Mouse (Mus musculus): ENCODE measurements around the gene Sel1l3. TPM values are rescaled to one million over a fixed set of nuclear protein-coding genes. Genes with fewer than 3 reads are reported as not detected.

Gene Sel1l3
- polyA plus RNA-seq, 1 experiment from 2014 or later: 2.0 TPM

DNA sequence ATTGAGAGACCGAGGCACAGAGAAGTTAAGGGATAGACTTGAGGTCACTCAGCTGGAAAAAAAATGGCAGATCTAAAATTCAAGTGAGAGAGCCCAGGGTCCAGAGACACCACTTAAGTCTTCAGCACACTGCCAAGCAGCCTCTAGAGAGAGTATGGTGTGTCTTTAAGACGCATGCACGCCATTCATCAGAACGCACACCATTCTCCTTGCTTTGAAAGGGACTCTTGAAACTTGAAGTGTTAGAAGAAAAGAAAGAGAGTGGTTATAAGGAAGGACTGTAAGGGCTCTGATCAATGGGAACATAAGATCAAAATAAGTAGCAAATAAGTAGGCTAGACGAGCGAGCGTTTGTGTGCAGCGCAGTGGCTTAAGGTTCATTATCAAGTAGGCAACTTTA lies 95.5 kb downstream of the Sel1l3 start:
- Histone ChIP-seq H3K4me3 (ENCODE audit: low read depth, low read length) (no peak overlapping the region), H3K27me3 (replicated peaks; ENCODE audit: insufficient read depth, low read length) (no peaks in the 10 kb centered on the region), H3K36me3 (ENCODE audit: insufficient read depth, low read length) (no peaks in the 10 kb centered on the region), H3K9me3 (ENCODE audit: low read length) (no peaks in the 10 kb centered on the region), H3K9ac (replicated peaks; ENCODE audit: low read depth) (no peak overlapping the region), H3K4me1 (ENCODE audit: insufficient read depth, low read depth, low read length) (no peaks in the 10 kb centered on the region), H3K27ac (ENCODE audit: low read length) (no peak overlapping the region), H3K4me2 (replicated peaks; ENCODE audit: low read depth, low read length) (no peak overlapping the region)
- ATAC-seq (no peak), DNase-seq (ENCODE audit: low spot score) (no peak)
- whole genome bisulfite sequencing: 71% methylated on average over 8 of the region's 8 CpGs
- TF ChIP-seq EP300 (IDR thresholded peaks at IDR 0.05): no peak
- TF ChIP-seq CTCF (IDR thresholded peaks at IDR 0.05): no peak

DNA sequence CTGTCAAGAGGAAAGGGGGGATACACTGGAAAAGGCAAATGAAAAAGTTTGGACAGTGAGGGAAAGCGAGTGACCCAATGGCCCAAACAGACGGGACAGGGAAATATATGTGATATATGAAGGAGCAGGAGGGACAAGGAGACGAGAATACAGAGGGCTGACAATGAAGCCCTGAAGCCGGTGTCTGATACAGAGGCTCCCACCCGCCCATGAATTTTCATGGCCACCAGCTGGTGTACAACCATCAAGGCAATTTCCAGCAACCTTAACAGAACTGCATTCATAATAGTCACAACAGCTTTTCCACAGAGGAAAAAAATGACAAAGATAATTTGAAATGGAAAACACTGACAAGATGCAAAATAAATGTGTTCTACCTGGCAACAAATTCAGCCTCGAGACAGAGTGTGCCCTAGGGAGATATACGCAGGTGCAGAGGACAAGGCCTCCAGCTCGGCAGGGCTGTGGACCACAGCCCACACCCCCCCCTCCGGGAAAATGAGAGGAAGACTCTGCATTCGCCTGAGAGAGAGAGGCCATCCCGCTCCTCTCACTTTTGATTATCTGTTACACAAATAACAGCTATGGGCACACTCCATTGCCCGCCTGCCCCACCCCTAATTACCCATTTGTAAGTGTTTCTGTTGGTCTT lies 99.0 kb downstream of the Sel1l3 start:
- no peak for DNase-seq (ENCODE audit: low spot score)
- ATAC-seq: no peak
- H3K4me3 ChIP-seq (ENCODE audit: low read depth, low read length): no peak overlapping the region
- no peak for TF ChIP-seq CTCF (IDR thresholded peaks at IDR 0.05)
- no peak for TF ChIP-seq EP300 (IDR thresholded peaks at IDR 0.05)
- no peaks in the 10 kb centered on the region for H3K9me3 ChIP-seq (ENCODE audit: low read length)
- H3K4me2 ChIP-seq (replicated peaks; ENCODE audit: low read depth, low read length): no peak overlapping the region
- 72% methylated on average over 12 of the region's 12 CpGs for WGBS
- H3K36me3 ChIP-seq (ENCODE audit: insufficient read depth, low read length): no peaks in the 10 kb centered on the region
- H3K4me1 ChIP-seq (ENCODE audit: insufficient read depth, low read depth, low read length): no peaks in the 10 kb centered on the region
- H3K9ac ChIP-seq (replicated peaks; ENCODE audit: low read depth): no peak overlapping the region
- no peaks in the 10 kb centered on the region for H3K27me3 ChIP-seq (replicated peaks; ENCODE audit: insufficient read depth, low read length)
- H3K27ac ChIP-seq (ENCODE audit: low read length): no peak overlapping the region

DNA sequence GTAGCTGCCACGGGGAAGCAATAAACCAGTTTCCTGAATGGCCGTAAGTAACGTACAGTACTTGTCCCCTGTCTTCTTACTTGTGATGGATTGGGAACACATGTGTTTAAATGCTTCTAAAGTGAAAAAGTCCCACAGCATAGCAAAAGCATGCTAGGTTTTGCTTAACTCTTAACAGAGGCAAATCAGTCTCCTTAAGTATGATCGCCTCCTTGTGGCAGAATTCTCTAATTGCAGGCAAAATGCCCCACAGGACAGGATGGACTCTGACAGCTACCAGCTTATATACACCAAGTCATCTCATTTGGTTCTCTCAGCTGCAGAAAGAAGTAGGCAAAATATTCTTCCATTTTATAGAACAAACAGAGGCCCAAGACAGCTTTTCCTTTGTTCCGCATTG lies 100.8 kb downstream of the Sel1l3 start:
- no peak overlapping the region for H3K9ac ChIP-seq (replicated peaks; ENCODE audit: low read depth)
- WGBS: 87% methylated on average over 5 of the region's 5 CpGs
- no peak overlapping the region for H3K4me2 ChIP-seq (replicated peaks; ENCODE audit: low read depth, low read length)
- ATAC-seq: no peak
- H3K4me3 ChIP-seq (ENCODE audit: low read depth, low read length): no peak overlapping the region
- no peaks in the 10 kb centered on the region for H3K36me3 ChIP-seq (ENCODE audit: insufficient read depth, low read length)
- no peaks in the 10 kb centered on the region for H3K4me1 ChIP-seq (ENCODE audit: insufficient read depth, low read depth, low read length)
- DNase-seq (ENCODE audit: low spot score): no peak
- no peak overlapping the region for H3K27ac ChIP-seq (ENCODE audit: low read length)
- no peaks in the 10 kb centered on the region for H3K27me3 ChIP-seq (replicated peaks; ENCODE audit: insufficient read depth, low read length)
- no peaks in the 10 kb centered on the region for H3K9me3 ChIP-seq (ENCODE audit: low read length)
- no peak for TF ChIP-seq EP300 (IDR thresholded peaks at IDR 0.05)
- peak; percentile 27; the same call in 1 of the 2 replicates for TF ChIP-seq CTCF (IDR thresholded peaks at IDR 0.05)

DNA sequence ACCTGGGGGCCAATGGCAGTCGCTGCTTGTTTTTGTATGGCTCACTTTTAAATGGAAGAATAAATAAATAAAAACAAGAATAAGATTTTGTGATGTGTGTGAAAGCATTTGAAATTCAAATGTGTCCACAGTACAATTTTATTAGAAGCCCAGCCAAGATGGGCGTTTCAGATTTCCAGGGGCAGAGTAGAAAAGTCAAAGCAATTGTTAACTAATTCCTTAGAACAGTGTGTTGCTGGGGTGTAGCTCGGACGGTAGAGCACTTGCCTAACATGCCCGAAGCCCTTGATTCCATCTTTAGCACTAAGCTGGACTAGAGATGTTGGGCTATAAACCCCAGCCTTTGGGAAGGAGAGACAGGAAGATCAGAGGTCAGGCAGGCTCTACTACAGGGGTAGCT lies 102.7 kb downstream of the Sel1l3 start:
- H3K27me3 ChIP-seq (replicated peaks; ENCODE audit: insufficient read depth, low read length): no peaks in the 10 kb centered on the region
- no peaks in the 10 kb centered on the region for H3K36me3 ChIP-seq (ENCODE audit: insufficient read depth, low read length)
- H3K4me2 ChIP-seq (replicated peaks; ENCODE audit: low read depth, low read length): no peak overlapping the region
- H3K4me1 ChIP-seq (ENCODE audit: insufficient read depth, low read depth, low read length): no peaks in the 10 kb centered on the region
- TF ChIP-seq EP300 (IDR thresholded peaks at IDR 0.05) (no peak), CTCF (IDR thresholded peaks at IDR 0.05) (no peak)
- H3K9me3 ChIP-seq (ENCODE audit: low read length): no peaks in the 10 kb centered on the region
- WGBS: 60% methylated on average over 5 of the region's 5 CpGs
- DNase-seq (ENCODE audit: low spot score) (no peak), ATAC-seq (no peak)
- no peak overlapping the region for H3K27ac ChIP-seq (ENCODE audit: low read length)
- H3K9ac ChIP-seq (replicated peaks; ENCODE audit: low read depth): no peak overlapping the region
- H3K4me3 ChIP-seq (ENCODE audit: low read depth, low read length): no peak overlapping the region

DNA sequence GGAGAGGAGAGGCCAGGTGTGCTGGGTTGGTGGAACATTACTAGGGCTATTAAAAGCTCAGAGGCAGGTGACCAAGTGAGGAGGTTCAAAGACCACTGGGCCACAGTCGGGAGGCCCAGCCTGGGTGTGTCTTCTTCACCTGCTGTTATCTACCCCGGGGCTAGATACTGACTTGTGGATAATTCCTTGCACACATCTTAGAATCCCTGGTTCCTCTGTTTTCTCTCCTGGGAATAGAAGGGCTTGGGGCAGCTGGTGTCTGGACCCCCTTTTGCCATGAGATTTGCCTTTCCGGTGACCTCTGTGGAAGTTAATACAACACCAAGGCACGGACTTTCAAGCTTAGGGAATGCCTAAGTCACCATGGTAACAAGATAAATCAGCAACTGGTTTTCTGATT lies 103.5 kb downstream of the Sel1l3 start:
- no peak overlapping the region for H3K4me2 ChIP-seq (replicated peaks; ENCODE audit: low read depth, low read length)
- 51% methylated on average over 4 of the region's 4 CpGs for WGBS
- ATAC-seq: no peak

DNA sequence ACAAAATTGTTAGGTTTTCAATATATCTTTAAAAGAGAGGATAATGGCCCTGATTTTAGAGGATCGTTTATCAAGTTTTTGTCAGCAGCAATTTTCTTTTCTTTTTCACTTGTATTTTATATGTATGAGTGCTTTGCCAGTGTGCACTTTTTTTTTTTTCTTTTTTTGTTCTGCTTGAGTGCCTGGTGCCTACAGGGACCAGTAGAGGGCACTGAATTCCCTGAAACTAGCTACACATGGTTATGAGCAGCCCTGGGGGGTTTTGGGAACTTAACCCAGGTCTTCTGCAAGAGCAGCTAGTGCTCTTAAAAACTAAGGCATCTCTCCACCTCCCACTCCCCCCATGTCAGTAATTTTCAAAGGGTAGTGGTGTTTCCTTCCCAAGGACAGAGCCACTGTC lies 105.1 kb downstream of the Sel1l3 start:
- 83% methylated on average over 1 of the region's 1 CpGs for WGBS
- no peak for DNase-seq (ENCODE audit: low spot score)

More for the DNA sequence above, 103.5 kb downstream of the Sel1l3 start:
- Histone ChIP-seq H3K4me3 (ENCODE audit: low read depth, low read length) (no peak overlapping the region), H3K9ac (replicated peaks; ENCODE audit: low read depth) (no peak overlapping the region), H3K9me3 (ENCODE audit: low read length) (no peaks in the 10 kb centered on the region), H3K27ac (ENCODE audit: low read length) (no peak overlapping the region), H3K36me3 (ENCODE audit: insufficient read depth, low read length) (no peaks in the 10 kb centered on the region), H3K27me3 (replicated peaks; ENCODE audit: insufficient read depth, low read length) (no peaks in the 10 kb centered on the region), H3K4me1 (ENCODE audit: insufficient read depth, low read depth, low read length) (no peaks in the 10 kb centered on the region)
- TF ChIP-seq CTCF (IDR thresholded peaks at IDR 0.05) (no peak), EP300 (IDR thresholded peaks at IDR 0.05) (no peak)
- DNase-seq (ENCODE audit: low spot score): no peak

More for the DNA sequence above, 105.1 kb downstream of the Sel1l3 start:
- TF ChIP-seq EP300 (IDR thresholded peaks at IDR 0.05) (no peak), CTCF (IDR thresholded peaks at IDR 0.05) (peak; percentile 18; the same call in 1 of the 2 replicates)
- no peaks in the 10 kb centered on the region for H3K36me3 ChIP-seq (ENCODE audit: insufficient read depth, low read length)
- ATAC-seq: no peak
- H3K4me2 ChIP-seq (replicated peaks; ENCODE audit: low read depth, low read length): no peak overlapping the region
- no peaks in the 10 kb centered on the region for H3K9me3 ChIP-seq (ENCODE audit: low read length)
- no peak overlapping the region for H3K4me3 ChIP-seq (ENCODE audit: low read depth, low read length)
- H3K4me1 ChIP-seq (ENCODE audit: insufficient read depth, low read depth, low read length): no peaks in the 10 kb centered on the region
- no peaks in the 10 kb centered on the region for H3K27me3 ChIP-seq (replicated peaks; ENCODE audit: insufficient read depth, low read length)
- no peak overlapping the region for H3K9ac ChIP-seq (replicated peaks; ENCODE audit: low read depth)
- no peak overlapping the region for H3K27ac ChIP-seq (ENCODE audit: low read length)

Data from lung, postnatal 0 days (tissue).